In the genomic region with DNA sequence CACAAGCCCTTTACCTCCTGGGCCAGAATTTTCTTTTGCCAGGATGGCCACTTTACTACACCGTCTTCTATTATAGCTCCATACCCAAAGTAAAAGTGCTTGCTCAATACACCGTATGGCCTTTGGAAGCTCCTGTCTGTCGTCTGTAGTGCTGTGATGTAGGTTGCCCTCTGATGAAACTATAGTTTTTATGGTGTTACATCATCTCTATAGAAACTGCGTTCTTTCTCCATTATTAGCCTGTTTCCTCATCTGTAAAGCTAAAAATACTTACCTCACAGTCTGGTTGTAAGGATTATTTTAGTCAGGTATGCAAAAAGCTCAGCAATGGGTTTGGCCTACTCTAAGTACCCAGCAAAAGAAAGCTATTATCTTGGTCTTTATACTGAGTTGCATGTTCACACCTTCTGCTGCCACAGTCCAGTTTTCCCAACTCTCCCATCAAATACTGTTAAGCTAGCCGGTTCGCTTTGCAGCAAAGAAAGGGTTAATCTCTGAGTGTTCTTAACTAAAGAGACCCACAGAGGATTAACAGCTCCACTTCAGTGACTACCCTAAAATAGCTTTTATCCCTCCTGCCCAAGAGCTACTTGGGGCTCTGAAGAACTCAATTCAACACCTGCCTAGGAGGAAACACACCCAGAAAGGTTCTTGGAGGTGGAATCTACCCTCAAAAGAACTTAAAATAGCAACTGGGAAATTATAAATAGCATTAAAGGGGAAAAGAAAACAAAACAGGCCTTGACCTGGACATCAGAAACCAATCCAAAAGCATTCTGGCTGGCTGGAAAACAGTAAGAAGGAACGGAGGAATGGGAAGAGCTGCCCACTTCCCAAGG, we compare ENCODE assay signal across 8 mouse cellular contexts. TPM values are rescaled to one million over a fixed set of nuclear protein-coding genes. Genes with fewer than 3 reads are reported as not detected.
DNase-seq lines count a peak whose midpoint lies in the region; ATAC-seq and TF ChIP-seq lines count a peak whose summit lies in the region.

No protein-coding gene starts in this region.

- intact Hi-C loops in gastrocnemius, adult 2 months (cut with DNase I): no loop called here
- intact Hi-C loops in left cerebral cortex, postnatal 25 days (cut with DNase I): no loop called here

- peak; percentile 40 for ATAC-seq in common myeloid progenitor, adult 5-6 weeks (replicated peaks; ENCODE audit: low read depth, poor library complexity, severe bottlenecking)
- ATAC-seq in intestine, embryonic 14.5 days (replicated peaks; ENCODE audit: low FRiP score, low TSS enrichment, low read depth): no peak
- ATAC-seq in midbrain, embryonic 11.5 days (ENCODE audit: low FRiP score): no peak

- H3K27me3 ChIP-seq in intestine, embryonic 14.5 days (replicated peaks; ENCODE audit: control insufficient read depth, insufficient read depth, low read length): no peaks in the 10 kb centered on the region
- H3K27me3 ChIP-seq in midbrain, embryonic 11.5 days (ENCODE audit: control insufficient read depth, insufficient read depth, low read length): no peaks in the 10 kb centered on the region

- peak overlapping the region; percentile 99 for H3K4me3 ChIP-seq in gastrocnemius, adult 2 months
- peak overlapping the region; percentile 91 for H3K4me3 ChIP-seq in intestine, embryonic 14.5 days (ENCODE audit: low read depth, low read length)
- H3K4me3 ChIP-seq in midbrain, embryonic 11.5 days (ENCODE audit: low read depth, low read length): peak overlapping the region; percentile 98

- peaks cover 37% of the 10 kb centered on the region for H3K36me3 ChIP-seq in intestine, embryonic 14.5 days (ENCODE audit: control insufficient read depth, insufficient read depth, low read length)
- peaks cover 10% of the 10 kb centered on the region for H3K36me3 ChIP-seq in midbrain, embryonic 11.5 days (ENCODE audit: control insufficient read depth, insufficient read depth, low read length)

- peaks cover 35% of the 10 kb centered on the region for H3K4me1 ChIP-seq in intestine, embryonic 14.5 days (replicated peaks; ENCODE audit: control insufficient read depth, insufficient read depth, low read length)
- H3K4me1 ChIP-seq in midbrain, embryonic 11.5 days (ENCODE audit: control insufficient read depth, insufficient read depth, low read length): peaks cover 22% of the 10 kb centered on the region

- no peak for TF ChIP-seq CTCF in gastrocnemius, adult 2 months (IDR thresholded peaks at IDR 0.05)

- H3K27ac ChIP-seq in gastrocnemius, adult 2 months: peak overlapping the region; percentile 93
- peak overlapping the region; percentile 94 for H3K27ac ChIP-seq in intestine, embryonic 14.5 days (ENCODE audit: low read depth)
- H3K27ac ChIP-seq in midbrain, embryonic 11.5 days (ENCODE audit: low read depth, low read length): no peak overlapping the region; the same call in 1 of the 2 replicates

- 62% methylated on average over 7 of the region's 7 CpGs for WGBS in intestine, embryonic 14.5 days
- WGBS in midbrain, embryonic 11.5 days: 41% methylated on average over 7 of the region's 7 CpGs

- H3K4me2 ChIP-seq in intestine, embryonic 14.5 days (ENCODE audit: low read length): peak overlapping the region; percentile 80
- H3K4me2 ChIP-seq in midbrain, embryonic 11.5 days: peak overlapping the region; percentile 95

- no peaks in the 10 kb centered on the region for H3K9me3 ChIP-seq in intestine, embryonic 14.5 days (ENCODE audit: control insufficient read depth, low read length)
- no peaks in the 10 kb centered on the region for H3K9me3 ChIP-seq in midbrain, embryonic 11.5 days (ENCODE audit: control insufficient read depth, low read length)

- DNase-seq in gastrocnemius, adult 2 months: no peak
- no peak for DNase-seq in gastrocnemius, postnatal 25 days
- no peak for DNase-seq in intestine, embryonic 14.5 days (ENCODE audit: low spot score)
- DNase-seq in midbrain, embryonic 11.5 days (ENCODE audit: low spot score, missing footprints): peak; percentile 85
- no peak for DNase-seq in urinary bladder, postnatal 4 days (ENCODE audit: low spot score in 2 of 2)
- no peak for DNase-seq in left cerebral cortex, postnatal 25 days (ENCODE audit: low spot score in 2 of 2)
- no peak for DNase-seq in kidney, adult 8-10 months

- H3K9ac ChIP-seq in intestine, embryonic 14.5 days (ENCODE audit: low read length): peak overlapping the region; percentile 96
- H3K9ac ChIP-seq in midbrain, embryonic 11.5 days (ENCODE audit: low read length): peak overlapping the region; percentile 99

RNA-seq across cellular contexts. Expression of gene Plagl2, which starts 2.0 kb away (rescaled TPM):
- total RNA-seq in gastrocnemius, adult 2 months (2021): 1 to 10 TPM; 2.5 to 2.8 TPM
- total RNA-seq in gastrocnemius, postnatal 25 days (2021): 1 to 10 TPM; 3.2 to 4.0 TPM
- total RNA-seq in common myeloid progenitor, adult 5-6 weeks (2017): 4.9 and 11.2 TPM in 2 replicates
- 45.1 and 49.2 TPM in 2 replicates for polyA plus RNA-seq in intestine, embryonic 14.5 days (2014; fragmentation: Nextera tagmentation; extraction: Ambion mirVana)
- polyA plus RNA-seq in midbrain, embryonic 11.5 days (2014; fragmentation: Nextera tagmentation; extraction: Ambion mirVana): 31.5 and 35.3 TPM in 2 replicates
- 1 to 10 TPM; 5.3 to 5.7 TPM for total RNA-seq in left cerebral cortex, postnatal 25 days (2021)

RNA-seq across cellular contexts. Expression of gene Pofut1, which starts 2.1 kb away (rescaled TPM):
- 10 to 100 TPM in 1 of 2 experiments, 1 to 10 TPM in 1; 7.6 to 13.2 TPM for total RNA-seq in gastrocnemius, adult 2 months (2021)
- total RNA-seq in gastrocnemius, postnatal 25 days (2021): 10 to 100 TPM; 11.4 to 12.2 TPM
- 21.7 and 23.2 TPM in 2 replicates for total RNA-seq in common myeloid progenitor, adult 5-6 weeks (2017)
- polyA plus RNA-seq in intestine, embryonic 14.5 days (2014; fragmentation: Nextera tagmentation; extraction: Ambion mirVana): 14.1 and 15.1 TPM in 2 replicates
- polyA plus RNA-seq in midbrain, embryonic 11.5 days (2014; fragmentation: Nextera tagmentation; extraction: Ambion mirVana): 6.4 and 7.2 TPM in 2 replicates
- total RNA-seq in left cerebral cortex, postnatal 25 days (2021): 10 to 100 TPM; 13.6 to 15.3 TPM

RNA-seq across cellular contexts. Expression of gene Tspyl3, which starts 14.0 kb away (rescaled TPM):
- total RNA-seq in gastrocnemius, adult 2 months (2021): under 1 TPM; 0.38 to 0.59 TPM
- total RNA-seq in gastrocnemius, postnatal 25 days (2021): under 1 TPM; 0.78 to 0.82 TPM
- total RNA-seq in common myeloid progenitor, adult 5-6 weeks (2017): 10.8 and 11.8 TPM in 2 replicates
- polyA plus RNA-seq in intestine, embryonic 14.5 days (2014; fragmentation: Nextera tagmentation; extraction: Ambion mirVana): 9.6 and 11.3 TPM in 2 replicates
- polyA plus RNA-seq in midbrain, embryonic 11.5 days (2014; fragmentation: Nextera tagmentation; extraction: Ambion mirVana): 6.2 and 6.6 TPM in 2 replicates
- total RNA-seq in left cerebral cortex, postnatal 25 days (2021): 10 to 100 TPM; 27.9 to 29.3 TPM

RNA-seq across cellular contexts. Expression of gene Kif3b, which starts 52.0 kb away (rescaled TPM):
- 1 to 10 TPM; 3.6 to 4.3 TPM for total RNA-seq in gastrocnemius, adult 2 months (2021)
- total RNA-seq in gastrocnemius, postnatal 25 days (2021): 1 to 10 TPM; 3.4 to 4.0 TPM
- total RNA-seq in common myeloid progenitor, adult 5-6 weeks (2017): 12.3 and 13.2 TPM in 2 replicates
- polyA plus RNA-seq in intestine, embryonic 14.5 days (2014; fragmentation: Nextera tagmentation; extraction: Ambion mirVana): 5.5 and 6.6 TPM in 2 replicates
- polyA plus RNA-seq in midbrain, embryonic 11.5 days (2014; fragmentation: Nextera tagmentation; extraction: Ambion mirVana): 7.5 and 9.4 TPM in 2 replicates
- 10 to 100 TPM; 59.3 to 60.2 TPM for total RNA-seq in left cerebral cortex, postnatal 25 days (2021)
